Mouse (Mus musculus) kidney, postnatal 0 days (tissue): ENCODE data around the gene Maml3. TPM values are rescaled to one million over a fixed set of nuclear protein-coding genes. Genes with fewer than 3 reads are reported as not detected.

Source experiments
- ATAC-seq: fragments of 200-750 bp; cut with Nextera tagmentation; replicated peaks from 2 replicates; pipeline ENCODE4 v1.8.0; 2017; ENCODE audit warnings: low read depth, moderate number of reproducible peaks, moderate TSS enrichment, moderate library complexity; ENCODE audit not compliant: low FRiP score
- DNase-seq: peaks from one replicate; pipeline ENCODE4 v3.0.0-alpha.2; 2016; ENCODE audit warnings: low spot score
- H3K27ac ChIP-seq: fragments of 300-500 bp; sonication (generic); 2 replicates; pipeline ENCODE4 v1.5.1; 2014; ENCODE audit warnings: mild to moderate bottlenecking
- H3K27me3 ChIP-seq: fragments of 300-500 bp; sonication (generic); 2 replicates; pipeline ENCODE4 v1.6.1; 2014; ENCODE audit warnings: low read length, mixed read lengths; ENCODE audit not compliant: insufficient read depth
- H3K36me3 ChIP-seq: fragments of 300-500 bp; sonication (generic); 2 replicates; pipeline ENCODE4 v1.6.1; 2014; ENCODE audit warnings: low read length, mixed read lengths; ENCODE audit not compliant: insufficient read depth
- H3K4me1 ChIP-seq: fragments of 300-500 bp; sonication (generic); replicated peaks from 2 replicates; pipeline ENCODE4 v1.6.1; 2014; ENCODE audit warnings: antibody characterized with exemption, low read length, mixed read lengths; ENCODE audit not compliant: insufficient read depth
- H3K4me2 ChIP-seq: fragments of 300-500 bp; sonication (generic); 2 replicates; pipeline ENCODE4 v1.6.1; 2014; ENCODE audit warnings: mild to moderate bottlenecking, low read length, moderate library complexity, mixed read lengths
- H3K4me3 ChIP-seq: fragments of 300-500 bp; sonication (generic); replicated peaks from 2 replicates; pipeline ENCODE4 v1.5.1; 2014; ENCODE audit warnings: low read depth, low read length
- H3K9ac ChIP-seq: fragments of 300-500 bp; sonication (generic); 2 replicates; pipeline ENCODE4 v1.6.1; 2014; ENCODE audit warnings: low read depth, low read length
- H3K9me3 ChIP-seq: fragments of 300-500 bp; sonication (generic); replicated peaks from 2 replicates; pipeline ENCODE4 v1.6.1; 2016; ENCODE audit warnings: low read length, inconsistent platforms, mixed read lengths
- CTCF ChIP-seq: IDR thresholded peaks from 2 replicates; pipeline ENCODE4 v1.5.1; 2016; ENCODE audit warnings: antibody characterized with exemption, low read depth, mild to moderate bottlenecking, moderate library complexity
- WGBS: fragments of 180-500 bp; shearing (Covaris S2); extraction: QIAGEN DNeasy Blood & Tissue Kit; methylation state at CpG from one replicate; pipeline ENCODE4 v1.1.7; 2014; 5-methylcytosine and 5-hydroxymethylcytosine counted together
- polyA plus RNA-seq: library from polyadenylated mRNA; unstranded; fragments of >200 nt; fragmentation: Nextera tagmentation; extraction: Ambion mirVana; gene quantifications from 2 replicates; pipeline ENCODE4 v1.2.1, GENCODE M21; 2015

The Maml3 gene
- polyA plus RNA-seq, 1 experiment from 2014 or later, result 5.4 TPM

DNA sequence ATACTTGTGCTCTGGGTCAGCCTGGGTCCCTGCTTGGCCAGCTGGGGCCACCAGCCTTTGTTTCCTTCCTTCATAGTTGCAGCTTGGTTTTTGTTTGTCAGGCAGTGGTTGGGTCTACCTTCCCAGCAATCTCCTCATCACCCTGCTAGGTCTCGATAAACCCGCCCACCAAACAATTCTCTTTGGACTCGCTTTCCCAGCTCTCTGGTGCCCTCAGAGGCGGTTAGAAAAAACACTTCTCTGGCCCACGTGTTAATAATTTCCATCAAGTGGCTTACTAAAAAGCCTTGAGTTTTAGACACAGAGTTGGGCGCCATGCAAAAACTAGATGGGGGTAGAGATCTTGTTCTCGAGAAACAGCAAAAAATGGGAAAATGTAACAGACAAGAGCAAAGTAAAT, 253.3 kb downstream of the Maml3 start:
- Histone ChIP-seq H3K4me1 (no peaks in the 10 kb centered on the region), H3K9ac (no peak overlapping the region), H3K36me3 (0 out of 2 replicates have a peak, but pooled peaks cover 6% of the 10 kb centered on the region), H3K9me3 (no peaks in the 10 kb centered on the region), H3K4me2 (no peak overlapping the region), H3K4me3 (no peak overlapping the region), H3K27me3 (no peaks in the 10 kb centered on the region), H3K27ac (no peak overlapping the region)
- DNase-seq (no peak), ATAC-seq (no peak)
- TF ChIP-seq CTCF, result peak; percentile 13; the same call in 1 of the 2 replicates
- 65% methylated on average over 7 of the region's 7 CpGs for WGBS

DNA sequence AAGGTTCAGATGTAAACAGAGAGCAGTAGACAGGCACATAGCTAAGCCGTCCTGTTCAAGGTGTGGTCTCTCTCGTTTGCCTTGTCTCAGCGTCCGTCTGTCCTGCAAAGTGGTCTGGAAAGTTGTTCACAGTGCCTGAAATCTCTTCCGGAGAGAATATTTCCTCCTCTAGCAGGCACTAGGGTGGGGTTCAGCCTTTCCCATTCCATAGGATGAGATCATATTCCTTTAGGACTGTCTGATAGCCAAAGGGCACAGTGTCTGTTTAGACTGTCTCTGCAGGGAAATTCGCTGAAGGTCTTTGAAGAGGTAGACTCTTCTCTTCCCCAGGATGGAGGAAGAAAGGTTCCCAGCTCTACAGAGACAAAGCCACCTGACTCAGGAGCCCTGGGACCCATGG, 255.4 kb downstream of the Maml3 start:
- no peak overlapping the region for H3K4me3 ChIP-seq
- no peak overlapping the region for H3K4me2 ChIP-seq
- H3K27ac ChIP-seq, result no peak overlapping the region
- H3K27me3 ChIP-seq, result no peaks in the 10 kb centered on the region
- H3K9ac ChIP-seq, result no peak overlapping the region
- no peaks in the 10 kb centered on the region for H3K9me3 ChIP-seq
- H3K4me1 ChIP-seq, result no peaks in the 10 kb centered on the region
- H3K36me3 ChIP-seq, result no peaks in the 10 kb centered on the region
- 75% methylated on average over 6 of the region's 6 CpGs for WGBS
- no peak for DNase-seq
- no peak for TF ChIP-seq CTCF
- ATAC-seq, result no peak

DNA sequence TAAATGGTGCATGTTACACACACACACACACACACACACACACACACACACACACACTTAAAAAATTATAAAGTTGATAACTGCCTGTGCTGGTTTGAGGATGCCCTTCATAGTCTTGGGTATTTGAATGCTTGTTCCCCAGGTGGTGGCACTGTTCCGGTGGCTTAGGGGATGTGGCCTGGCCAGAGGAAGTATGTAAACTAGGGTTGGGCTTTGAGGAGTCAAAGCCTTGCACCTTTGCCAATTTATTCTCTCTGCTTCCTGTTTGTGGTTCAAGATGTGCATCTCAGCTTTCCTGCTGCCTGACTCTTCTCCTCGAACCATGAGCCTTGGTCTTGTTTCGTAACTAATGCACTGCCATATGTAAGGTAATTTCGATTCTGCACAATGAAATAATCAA, 257.6 kb downstream of the Maml3 start:
- Histone ChIP-seq H3K4me2 (no peak overlapping the region), H3K4me1 (no peaks in the 10 kb centered on the region), H3K36me3 (no peaks in the 10 kb centered on the region), H3K9me3 (no peaks in the 10 kb centered on the region), H3K27ac (no peak overlapping the region), H3K9ac (no peak overlapping the region), H3K4me3 (no peak overlapping the region), H3K27me3 (no peaks in the 10 kb centered on the region)
- DNase-seq, result no peak
- ATAC-seq, result no peak
- 0 out of 2 replicates have a peak, but pooled peaks have one; percentile 15 for TF ChIP-seq CTCF
- 83% methylated on average over 4 of the region's 4 CpGs for WGBS

DNA sequence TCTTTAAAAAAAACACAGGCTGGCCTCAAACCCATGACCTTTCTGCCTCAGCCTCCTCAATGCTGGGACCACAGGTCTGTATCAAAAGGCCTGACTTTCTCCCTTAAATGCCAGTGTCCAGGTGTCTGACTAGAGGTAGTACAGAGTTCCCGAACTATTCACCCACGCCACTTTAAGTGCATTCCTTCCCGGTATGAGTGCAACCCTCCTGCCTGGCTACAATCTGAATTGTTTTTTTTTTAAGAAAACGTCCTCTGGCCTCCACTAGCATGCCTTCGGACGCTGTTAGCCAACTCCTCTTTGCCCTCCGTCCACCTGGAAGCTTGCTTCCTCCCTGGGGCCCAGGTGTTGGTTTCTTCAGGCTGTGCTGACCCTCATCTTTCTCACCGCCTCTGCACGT, 260.6 kb downstream of the Maml3 start:
- Histone ChIP-seq H3K27me3 (no peaks in the 10 kb centered on the region), H3K4me3 (no peak overlapping the region), H3K9ac (no peak overlapping the region), H3K4me2 (no peak overlapping the region), H3K36me3 (no peaks in the 10 kb centered on the region), H3K9me3 (no peaks in the 10 kb centered on the region), H3K27ac (no peak overlapping the region), H3K4me1 (no peaks in the 10 kb centered on the region)
- 57% methylated on average over 9 of the region's 9 CpGs for WGBS
- no peak for TF ChIP-seq CTCF
- ATAC-seq (no peak), DNase-seq (no peak)

DNA sequence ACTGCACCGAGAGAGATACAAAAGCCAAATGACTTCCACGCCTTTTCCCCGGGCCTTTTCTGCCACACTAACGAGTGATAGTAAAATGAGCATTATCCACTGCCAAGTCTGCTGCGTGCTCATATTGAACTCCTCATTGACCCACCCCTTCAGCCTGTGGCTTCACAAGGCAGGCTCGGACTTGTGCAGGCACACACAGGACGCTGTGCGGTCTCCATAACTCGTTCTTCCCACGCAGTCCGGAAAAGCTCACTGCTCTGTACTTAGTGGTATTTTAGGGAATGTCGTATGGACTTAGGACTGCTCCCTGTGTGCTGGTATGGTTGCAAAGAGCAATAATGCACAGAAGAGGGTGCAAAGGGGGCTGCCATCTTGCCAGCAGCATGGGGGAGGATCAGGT, 262.7 kb downstream of the Maml3 start:
- no peak overlapping the region for H3K9ac ChIP-seq
- no peak for TF ChIP-seq CTCF
- H3K27me3 ChIP-seq, result no peaks in the 10 kb centered on the region
- no peaks in the 10 kb centered on the region for H3K9me3 ChIP-seq
- no peak for DNase-seq
- WGBS, result 78% methylated on average over 12 of the region's 12 CpGs
- no peak for ATAC-seq
- no peak overlapping the region for H3K4me3 ChIP-seq
- no peaks in the 10 kb centered on the region for H3K36me3 ChIP-seq
- H3K4me2 ChIP-seq, result no peak overlapping the region
- H3K27ac ChIP-seq, result no peak overlapping the region
- no peaks in the 10 kb centered on the region for H3K4me1 ChIP-seq

DNA sequence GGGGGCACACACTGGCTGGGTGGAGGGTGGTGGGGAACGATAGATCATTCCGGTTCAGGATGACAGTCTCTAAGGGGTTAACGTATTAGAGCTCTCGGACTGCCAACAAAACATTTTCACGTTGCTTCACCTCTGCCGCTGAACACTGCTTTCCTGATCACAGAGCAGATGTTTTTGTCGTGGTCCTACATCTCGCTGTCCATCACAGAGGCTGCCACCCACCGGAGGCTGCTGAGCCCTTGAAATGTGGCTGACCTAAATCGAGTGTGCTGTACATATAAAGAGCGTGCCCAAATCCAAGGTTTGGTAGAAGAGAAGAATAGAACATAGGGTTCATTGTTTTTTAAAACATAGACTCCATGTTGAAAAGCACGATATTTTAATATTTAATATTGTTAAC, 263.3 kb downstream of the Maml3 start:
- Histone ChIP-seq H3K36me3 (no peaks in the 10 kb centered on the region), H3K4me3 (no peak overlapping the region), H3K27me3 (no peaks in the 10 kb centered on the region), H3K9ac (no peak overlapping the region), H3K9me3 (no peaks in the 10 kb centered on the region), H3K4me1 (no peaks in the 10 kb centered on the region), H3K27ac (no peak overlapping the region), H3K4me2 (no peak overlapping the region)
- DNase-seq (no peak), ATAC-seq (no peak)
- WGBS, result 57% methylated on average over 12 of the region's 12 CpGs
- no peak for TF ChIP-seq CTCF

DNA sequence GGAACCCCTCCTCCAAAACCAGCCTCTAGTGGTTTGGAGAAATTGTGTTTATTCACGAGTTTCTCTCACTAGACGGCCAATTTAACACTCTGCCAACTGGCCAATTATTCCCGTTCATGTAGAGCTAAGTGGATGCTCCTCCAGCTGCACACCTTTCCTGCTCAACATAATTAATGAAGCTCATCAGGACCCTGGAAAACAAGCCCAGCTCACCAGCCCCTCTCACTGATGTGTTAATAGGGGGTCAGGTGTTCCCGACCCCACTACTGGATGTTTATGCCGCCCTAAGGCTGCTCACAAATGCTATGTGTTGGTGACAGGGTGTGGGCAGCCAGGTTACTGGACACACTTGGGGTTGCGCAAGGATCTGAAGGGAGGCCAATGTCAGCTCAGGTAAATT, 263.7 kb downstream of the Maml3 start:
- Histone ChIP-seq H3K36me3 (no peaks in the 10 kb centered on the region), H3K4me3 (no peak overlapping the region), H3K9ac (no peak overlapping the region), H3K4me2 (no peak overlapping the region), H3K9me3 (no peaks in the 10 kb centered on the region), H3K4me1 (no peaks in the 10 kb centered on the region), H3K27ac (no peak overlapping the region), H3K27me3 (no peaks in the 10 kb centered on the region)
- TF ChIP-seq CTCF, result no peak
- DNase-seq (no peak), ATAC-seq (no peak)
- WGBS, result 69% methylated on average over 6 of the region's 6 CpGs
